Mouse (Mus musculus) ES-CJ7 (cell line): ENCODE results near the gene Cfap58.
A peak's percentile ranks its signal among the peaks of the same experiment; 100 is the strongest.

Experiments used
- DNase-seq: peaks from one replicate; pipeline ENCODE4 v3.0.0; 2011; ENCODE audit warnings: low read depth, low spot score

The Cfap58 gene

GRCm38 (mm10) chr19:47978109-47978701 lies 40.7 kb downstream of the Cfap58 start:
- DNase-seq: no peak

GRCm38 (mm10) chr19:47979446-47979845 lies 42.0 kb downstream of the Cfap58 start:
- DNase-seq: no peak

DNA sequence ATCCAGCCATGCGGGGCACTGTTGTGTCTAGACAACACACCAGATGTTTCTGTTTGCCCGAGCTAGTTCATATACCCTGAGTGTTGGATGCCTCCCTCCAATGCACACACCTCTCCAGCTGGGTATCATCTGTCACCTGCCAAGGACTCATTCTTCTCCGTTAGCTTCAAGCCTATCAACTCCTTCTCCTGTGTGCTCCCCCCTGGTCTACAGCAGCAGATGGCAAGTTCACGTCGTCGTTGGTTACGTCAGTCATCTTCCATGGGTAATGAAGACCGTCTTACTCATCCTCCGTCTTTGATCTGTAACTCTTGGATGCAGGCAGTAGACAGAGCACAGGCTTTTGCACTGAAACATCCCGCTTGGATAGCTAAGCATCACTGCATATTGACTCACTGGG lies 42.8 kb downstream of the Cfap58 start:
- DNase-seq: no peak

GRCm38 (mm10) chr19:47985606-47986213 lies 48.2 kb downstream of the Cfap58 start:
- peak; percentile 33 for DNase-seq

DNA sequence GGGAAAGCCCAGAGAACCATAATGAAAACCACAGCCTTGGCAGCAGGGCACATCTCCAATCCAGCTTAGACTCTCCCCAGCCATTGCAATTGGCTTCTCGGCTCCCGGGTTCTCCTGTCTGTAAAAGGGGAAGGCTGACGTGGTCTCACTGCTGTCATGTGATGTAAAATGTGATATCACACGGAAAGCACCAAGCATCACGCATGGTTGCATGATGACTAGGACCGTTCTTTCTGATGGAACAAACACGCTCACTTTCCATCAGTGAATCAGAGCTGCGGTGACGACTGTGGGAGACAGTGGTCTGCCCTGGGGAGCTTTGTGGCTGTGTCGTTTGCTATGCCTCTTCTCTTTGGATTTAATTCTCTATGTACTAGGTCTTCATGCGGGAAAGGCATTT lies 50.5 kb downstream of the Cfap58 start:
- no peak for DNase-seq

DNA sequence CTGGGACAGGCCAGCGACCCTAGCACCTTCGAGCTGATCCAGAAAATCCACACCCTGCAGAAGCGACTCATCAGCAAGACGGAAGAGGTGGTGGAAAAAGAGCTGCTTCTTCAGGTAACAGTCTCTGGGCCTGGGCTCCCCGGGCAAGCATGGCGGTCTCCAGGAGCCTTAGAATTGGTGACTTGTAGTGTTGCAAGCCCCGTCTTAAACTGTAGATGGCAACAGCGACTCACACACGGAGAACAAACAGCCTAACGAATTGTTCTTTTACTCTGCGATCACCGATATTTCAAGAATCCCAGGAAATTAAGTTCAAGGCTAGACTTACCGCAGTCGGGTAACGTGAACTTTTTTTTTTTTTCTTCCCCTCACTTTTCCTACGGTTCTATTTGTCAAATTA lies 51.0 kb downstream of the Cfap58 start:
- DNase-seq: peak; percentile 64

DNA sequence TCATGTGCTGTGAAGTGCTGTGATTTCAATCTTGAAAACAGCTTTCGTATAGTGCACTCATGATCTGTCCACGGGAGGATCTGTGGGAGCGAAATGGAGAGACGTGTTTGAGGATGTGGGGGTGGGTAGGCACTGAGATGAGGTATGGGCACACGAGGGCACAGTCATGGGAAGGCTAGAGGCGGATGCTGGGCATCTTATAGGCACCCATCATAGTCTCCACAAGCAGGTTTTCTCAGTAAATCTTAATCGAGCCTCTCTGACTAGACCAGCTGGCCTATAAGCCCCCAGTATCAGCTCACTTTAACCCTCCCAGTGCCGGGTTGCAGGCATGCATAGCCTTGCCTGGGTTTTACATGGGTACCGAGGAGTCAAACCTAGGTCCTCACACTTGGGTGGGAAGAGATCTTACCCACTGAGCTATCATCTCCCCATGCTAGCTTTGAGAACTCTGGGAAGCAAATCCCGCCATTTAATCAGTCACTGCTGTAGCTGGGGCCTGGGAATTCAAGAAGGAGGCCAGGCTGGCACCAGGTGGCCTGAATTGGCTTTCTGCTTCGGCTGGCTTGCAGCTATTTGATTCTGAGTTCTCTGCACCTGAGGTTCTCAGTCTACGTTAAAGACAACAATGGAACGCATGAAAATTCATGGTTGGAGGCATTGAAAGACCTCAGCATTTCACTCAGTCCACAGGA lies 51.6 kb downstream of the Cfap58 start:
- DNase-seq: no peak

DNA sequence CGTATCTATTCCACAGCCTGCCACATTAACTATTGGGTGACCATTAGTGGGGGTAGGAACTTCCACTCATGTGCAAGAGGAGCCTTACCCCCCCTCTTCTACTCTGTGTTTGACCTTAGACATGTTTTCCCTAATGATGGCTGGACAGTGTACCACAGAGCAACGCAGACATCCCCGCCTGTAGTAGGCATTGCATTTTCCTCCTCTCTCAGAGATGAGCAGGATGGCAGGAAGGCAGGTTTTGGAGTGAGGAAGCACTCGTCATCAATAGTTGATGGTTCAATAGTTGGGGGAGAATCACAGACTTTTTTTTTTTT lies 52.1 kb downstream of the Cfap58 start:
- DNase-seq: no peak

GRCm38 (mm10) chr19:48001240-48001639 lies 63.8 kb downstream of the Cfap58 start:
- no peak for DNase-seq

- no peak for DNase-seq
Measured at GRCm38 (mm10) chr19:48001774-48002173, 64.3 kb downstream of the Cfap58 start.

GRCm38 (mm10) chr19:48008771-48009413 lies 71.4 kb downstream of the Cfap58 start:
- DNase-seq: no peak

DNA sequence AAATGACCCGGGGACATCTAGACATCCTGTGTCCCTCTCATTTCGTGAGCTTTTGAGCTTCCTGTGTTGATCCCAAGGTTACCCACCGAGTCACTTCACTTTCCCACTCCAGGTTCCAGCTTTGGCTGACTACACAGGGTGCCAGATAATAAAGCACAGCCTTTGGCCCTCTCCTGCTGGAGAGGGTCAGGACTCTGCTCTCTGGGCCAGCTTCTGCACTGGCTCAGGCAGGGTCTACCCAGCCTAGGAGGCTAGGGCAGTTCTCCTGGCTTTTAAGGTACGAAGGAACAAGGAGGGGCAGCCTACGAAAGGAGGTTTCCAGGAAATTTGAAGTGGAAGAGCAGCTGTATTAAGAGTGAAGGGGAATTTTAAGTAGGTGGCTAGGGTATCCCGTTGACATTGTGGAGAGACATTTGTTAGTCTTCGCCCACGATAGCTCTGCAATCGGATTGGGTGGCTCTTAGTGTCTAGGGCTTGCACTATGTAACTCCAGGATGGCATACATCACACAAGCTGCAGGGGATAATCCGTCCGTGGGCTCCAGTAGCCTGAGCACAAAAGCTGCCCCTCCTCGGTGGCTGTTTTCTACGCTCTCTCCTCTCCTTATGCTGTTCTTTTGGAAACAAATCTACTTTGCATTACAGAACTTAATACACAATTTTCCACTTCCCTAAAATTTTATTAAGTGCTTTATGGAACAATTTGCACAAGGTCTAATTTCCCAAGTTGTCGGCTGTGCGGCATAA lies 72.3 kb downstream of the Cfap58 start:
- no peak for DNase-seq

DNA sequence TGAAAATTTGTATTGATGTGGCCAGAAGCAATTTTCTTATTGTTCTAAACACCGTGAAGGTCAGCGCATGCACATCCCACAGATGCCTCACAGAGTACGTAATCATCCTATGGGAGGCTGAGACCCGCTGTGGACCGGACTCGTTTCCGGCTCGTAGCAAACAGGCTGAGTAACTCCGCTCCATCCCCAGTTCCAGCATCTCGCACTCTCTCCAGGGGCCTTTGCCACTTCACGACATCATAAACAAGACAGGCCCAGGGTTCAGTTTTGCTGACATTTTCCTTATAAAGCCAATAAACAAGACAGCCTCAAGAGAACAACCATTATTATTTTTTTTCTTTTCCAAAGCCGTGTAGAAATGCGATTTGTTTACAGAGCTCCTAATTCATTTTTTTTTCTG lies 82.6 kb downstream of the Cfap58 start:
- DNase-seq: no peak

GRCm38 (mm10) chr19:48021435-48021834 lies 84.0 kb downstream of the Cfap58 start:
- no peak for DNase-seq

- DNase-seq: no peak
Measured at GRCm38 (mm10) chr19:48022763-48023162, 85.3 kb downstream of the Cfap58 start.

DNA sequence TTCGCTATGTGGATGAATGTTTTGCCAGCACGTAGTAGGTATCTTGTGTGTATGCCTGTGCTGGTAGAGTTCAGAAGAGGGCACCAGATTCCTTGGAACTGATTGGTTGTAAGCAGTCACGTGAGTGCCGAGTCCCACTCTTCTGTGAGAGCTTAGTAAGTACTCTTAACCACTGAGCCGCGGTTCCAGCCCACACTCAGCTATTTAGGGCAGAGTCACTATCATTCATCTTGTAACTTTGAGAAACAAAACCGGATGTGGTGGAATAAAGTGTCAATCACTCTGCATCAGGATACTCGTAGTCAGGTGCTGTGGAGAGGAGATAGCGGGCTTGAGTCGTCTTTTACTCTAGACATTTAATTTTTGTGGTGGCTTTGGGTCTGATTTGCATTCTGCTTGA lies 86.3 kb downstream of the Cfap58 start:
- no peak for DNase-seq

DNA sequence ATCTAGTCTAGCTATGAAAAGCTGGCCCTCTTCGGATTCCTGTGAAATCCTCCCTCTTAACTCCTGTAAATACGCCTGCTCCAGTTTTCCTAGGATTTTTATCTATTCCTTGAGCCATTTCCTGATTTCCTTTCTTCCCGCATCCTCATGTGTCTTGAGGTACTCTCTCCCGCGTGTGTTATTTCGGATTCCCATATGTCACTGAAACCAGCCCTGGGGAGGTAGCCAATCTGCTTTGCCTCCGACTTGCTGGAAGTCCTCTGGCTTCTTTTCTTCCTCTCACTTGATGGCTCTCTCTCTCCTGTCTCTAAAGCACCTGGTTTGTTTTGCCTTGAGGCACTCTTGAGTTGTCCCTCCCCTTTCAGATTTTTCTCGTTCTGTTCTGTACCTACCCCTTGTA lies 87.9 kb downstream of the Cfap58 start:
- no peak for DNase-seq

GRCm38 (mm10) chr19:48026882-48027281 lies 89.4 kb downstream of the Cfap58 start:
- DNase-seq: no peak

- no peak for DNase-seq
Measured at GRCm38 (mm10) chr19:48039554-48039953, 102.1 kb downstream of the Cfap58 start.

DNA sequence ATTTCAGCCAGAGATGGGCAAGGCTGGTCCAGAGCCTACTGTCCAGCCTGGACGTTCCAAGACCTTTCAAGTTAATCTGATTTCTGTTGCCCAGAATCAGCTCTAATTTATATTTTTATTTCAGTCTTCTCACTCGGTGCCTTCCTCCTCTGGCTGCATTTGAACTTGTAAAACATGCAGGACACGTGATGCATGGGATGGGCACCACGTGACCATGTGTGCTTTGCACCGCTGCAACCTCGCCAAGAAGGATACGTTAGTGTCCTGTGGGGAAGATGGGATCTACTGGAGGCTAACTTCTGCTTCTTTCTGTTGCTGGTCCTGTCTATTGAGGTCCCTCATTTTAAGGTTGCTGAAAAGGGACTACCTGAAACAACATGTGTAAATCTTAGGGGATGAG lies 109.8 kb downstream of the Cfap58 start:
- no peak for DNase-seq

GRCm38 (mm10) chr19:48049361-48049760 lies 111.9 kb downstream of the Cfap58 start:
- DNase-seq: no peak

DNA sequence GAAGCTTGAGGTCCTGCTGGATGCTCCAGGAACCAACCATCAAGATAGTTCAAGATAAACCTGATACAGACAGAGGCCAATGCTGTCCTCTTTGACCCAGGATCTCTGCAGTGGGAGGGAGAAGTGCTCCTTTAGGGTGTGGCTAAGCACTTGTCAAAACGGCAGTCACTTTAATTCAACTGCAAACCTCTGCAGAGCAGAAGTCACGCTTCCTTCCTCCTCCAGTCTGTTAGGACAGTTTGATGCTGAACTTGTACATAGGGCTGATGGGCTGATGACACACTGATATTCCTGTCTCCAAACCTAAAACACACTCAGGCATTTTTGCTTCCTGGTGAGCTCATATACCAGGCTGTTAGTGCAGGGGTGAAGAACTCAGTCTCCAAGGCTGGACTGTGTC lies 125.8 kb downstream of the Cfap58 start:
- DNase-seq: no peak
